Mouse (Mus musculus) cerebellum, postnatal 25 days (tissue): ENCODE data around the gene Cnpy1.

Experiments
- DNase-seq, 2 experiments: peaks; one replicate each; pipeline ENCODE4 v3.0.0; 2021; ENCODE audit warnings: mixed read lengths in 2 of 2

Gene Cnpy1

GRCm38 (mm10) chr5:28238876-28239275 lies 6.7 kb downstream of the Cnpy1 start:
- peak; percentile 59 to 66 for DNase-seq

GRCm38 (mm10) chr5:28238152-28238551 lies 7.5 kb downstream of the Cnpy1 start:
- DNase-seq, result peak; percentile 80 to 83

- peak; percentile 87 to 89 for DNase-seq
Measured at GRCm38 (mm10) chr5:28237715-28238114, 7.9 kb downstream of the Cnpy1 start.

GRCm38 (mm10) chr5:28237055-28237454 lies 8.6 kb downstream of the Cnpy1 start:
- DNase-seq, result peak; percentile 92 to 97

- peak; percentile 62 to 67 for DNase-seq
Measured at GRCm38 (mm10) chr5:28236098-28236497, 9.5 kb downstream of the Cnpy1 start.

- no peak for DNase-seq
Measured at GRCm38 (mm10) chr5:28232101-28232500, 13.5 kb downstream of the Cnpy1 start.

- no peak for DNase-seq
Measured at GRCm38 (mm10) chr5:28219596-28219995, 26.0 kb downstream of the Cnpy1 start.

GRCm38 (mm10) chr5:28213441-28213840 lies 32.2 kb downstream of the Cnpy1 start:
- DNase-seq, result no peak

- peak in 1 of 2 experiments; percentile 47 for DNase-seq
Measured at GRCm38 (mm10) chr5:28211651-28212310, 33.8 kb downstream of the Cnpy1 start.

- DNase-seq, result peak; percentile 57
Measured at GRCm38 (mm10) chr5:28210591-28211550, 34.7 kb downstream of the Cnpy1 start.

- peak; percentile 81 to 85 for DNase-seq
Measured at GRCm38 (mm10) chr5:28209549-28210431, 35.8 kb downstream of the Cnpy1 start.

GRCm38 (mm10) chr5:28208726-28209520 lies 36.7 kb downstream of the Cnpy1 start:
- peak; percentile 70 to 75 for DNase-seq

GRCm38 (mm10) chr5:28207043-28207442 lies 38.6 kb downstream of the Cnpy1 start:
- DNase-seq, result peak; percentile 56 to 58

GRCm38 (mm10) chr5:28206448-28206847 lies 39.2 kb downstream of the Cnpy1 start:
- DNase-seq, result peak; percentile 11 to 14

GRCm38 (mm10) chr5:28204678-28205077 lies 40.9 kb downstream of the Cnpy1 start:
- peak in 1 of 2 experiments; percentile 2 for DNase-seq

GRCm38 (mm10) chr5:28203086-28203485 lies 42.5 kb downstream of the Cnpy1 start:
- DNase-seq, result peak in 1 of 2 experiments; percentile 18

- no peak for DNase-seq
Measured at GRCm38 (mm10) chr5:28199089-28199873, 46.3 kb downstream of the Cnpy1 start.

GRCm38 (mm10) chr5:28195473-28195872 lies 50.1 kb downstream of the Cnpy1 start:
- DNase-seq, result no peak

GRCm38 (mm10) chr5:28192099-28192454 lies 53.5 kb downstream of the Cnpy1 start:
- DNase-seq, result no peak

- peak; percentile 80 to 83 for DNase-seq
Measured at GRCm38 (mm10) chr5:28191201-28192098, 54.2 kb downstream of the Cnpy1 start.
